Mouse (Mus musculus): ENCODE measurements around the gene Hyal3. TPM values are rescaled to one million over a fixed set of nuclear protein-coding genes. Genes with fewer than 3 reads are reported as not detected.

Gene Hyal3
- total and polyA plus RNA-seq, 2 experiments = 0.18 to 0.54 TPM

GRCm38 (mm10) chr9:107547026-107547425 lies 33.6 kb upstream of the Hyal3 start, which contains the start of gene Zmynd10:
Gene Zmynd10, plus strand, starts transcription at chr9:107547298.
- no peak within 1 kb of the TSS for H3K4me3 ChIP-seq (ENCODE audit: insufficient read depth, low read depth, low read length)
- H3K9ac ChIP-seq (ENCODE audit: low read depth, low read length) = no peak within 1 kb of the TSS
- no peaks in the 10 kb centered on the region for H3K36me3 ChIP-seq (ENCODE audit: control insufficient read depth, insufficient read depth, low read length)
- 26% methylated on average over 20 of the region's 20 CpGs for WGBS
- peak; percentile 80 for DNase-seq (ENCODE audit: extremely low read depth, low read depth, low spot score)
- no peaks in the 10 kb centered on the region for H3K79me2 ChIP-seq (ENCODE audit: control insufficient read depth, insufficient read depth, low read length)
- TF ChIP-seq CTCF (IDR thresholded peaks at IDR 0.05; ENCODE audit: low read depth, low read length) = no peak
- no peak for TF ChIP-seq POLR2A (IDR thresholded peaks at IDR 0.05; ENCODE audit: extremely low read depth, insufficient read depth, low read length)
- H3K4me1 ChIP-seq (ENCODE audit: control insufficient read depth, insufficient read depth, low read length) = peaks cover 11% of the 10 kb centered on the region; the same call in 1 of the 2 replicates
- no peak within 1 kb of the TSS for H3K27ac ChIP-seq (replicated peaks; ENCODE audit: insufficient read depth, low read depth, low read length)
- H3K27me3 ChIP-seq (ENCODE audit: control insufficient read depth, insufficient read depth, low read length) = no peaks in the 10 kb centered on the region

GRCm38 (mm10) chr9:107547957-107548356 lies 32.7 kb upstream of the Hyal3 start:
- H3K27ac ChIP-seq (replicated peaks; ENCODE audit: insufficient read depth, low read depth, low read length) = no peak overlapping the region
- no peak overlapping the region for H3K9ac ChIP-seq (ENCODE audit: low read depth, low read length)
- peaks cover 8% of the 10 kb centered on the region; the same call in 1 of the 2 replicates for H3K4me1 ChIP-seq (ENCODE audit: control insufficient read depth, insufficient read depth, low read length)
- DNase-seq (ENCODE audit: extremely low read depth, low read depth, low spot score) = no peak
- H3K27me3 ChIP-seq (ENCODE audit: control insufficient read depth, insufficient read depth, low read length) = no peaks in the 10 kb centered on the region
- no peak overlapping the region for H3K4me3 ChIP-seq (ENCODE audit: insufficient read depth, low read depth, low read length)
- TF ChIP-seq POLR2A (IDR thresholded peaks at IDR 0.05; ENCODE audit: extremely low read depth, insufficient read depth, low read length) = no peak
- no peaks in the 10 kb centered on the region for H3K79me2 ChIP-seq (ENCODE audit: control insufficient read depth, insufficient read depth, low read length)
- WGBS = 82% methylated on average over 5 of the region's 5 CpGs
- H3K36me3 ChIP-seq (ENCODE audit: control insufficient read depth, insufficient read depth, low read length) = no peaks in the 10 kb centered on the region

GRCm38 (mm10) chr9:107548820-107549219 lies 31.8 kb upstream of the Hyal3 start:
- DNase-seq (ENCODE audit: extremely low read depth, low read depth, low spot score) = no peak
- no peaks in the 10 kb centered on the region for H3K79me2 ChIP-seq (ENCODE audit: control insufficient read depth, insufficient read depth, low read length)
- peaks cover 11% of the 10 kb centered on the region; the same call in 1 of the 2 replicates for H3K4me1 ChIP-seq (ENCODE audit: control insufficient read depth, insufficient read depth, low read length)
- H3K4me3 ChIP-seq (ENCODE audit: insufficient read depth, low read depth, low read length) = no peak overlapping the region
- no peak overlapping the region for H3K9ac ChIP-seq (ENCODE audit: low read depth, low read length)
- TF ChIP-seq CTCF (IDR thresholded peaks at IDR 0.05; ENCODE audit: low read depth, low read length) (no peak), POLR2A (IDR thresholded peaks at IDR 0.05; ENCODE audit: extremely low read depth, insufficient read depth, low read length) (no peak)
- H3K27ac ChIP-seq (replicated peaks; ENCODE audit: insufficient read depth, low read depth, low read length) = no peak overlapping the region
- WGBS = 91% methylated on average over 10 of the region's 10 CpGs
- H3K27me3 ChIP-seq (ENCODE audit: control insufficient read depth, insufficient read depth, low read length) = no peaks in the 10 kb centered on the region
- H3K36me3 ChIP-seq (ENCODE audit: control insufficient read depth, insufficient read depth, low read length) = no peaks in the 10 kb centered on the region

- Histone ChIP-seq H3K4me3 (ENCODE audit: insufficient read depth, low read depth, low read length) (no peak overlapping the region), H3K79me2 (ENCODE audit: control insufficient read depth, insufficient read depth, low read length) (no peaks in the 10 kb centered on the region), H3K36me3 (ENCODE audit: control insufficient read depth, insufficient read depth, low read length) (no peaks in the 10 kb centered on the region), H3K9ac (ENCODE audit: low read depth, low read length) (no peak overlapping the region), H3K27me3 (ENCODE audit: control insufficient read depth, insufficient read depth, low read length) (no peaks in the 10 kb centered on the region), H3K4me1 (ENCODE audit: control insufficient read depth, insufficient read depth, low read length) (peaks cover 13% of the 10 kb centered on the region; the same call in 1 of the 2 replicates), H3K27ac (replicated peaks; ENCODE audit: insufficient read depth, low read depth, low read length) (no peak overlapping the region)
- DNase-seq (ENCODE audit: extremely low read depth, low read depth, low spot score) = no peak
- WGBS = 93% methylated on average over 20 of the region's 20 CpGs
- no peak for TF ChIP-seq CTCF (IDR thresholded peaks at IDR 0.05; ENCODE audit: low read depth, low read length)
- TF ChIP-seq POLR2A (IDR thresholded peaks at IDR 0.05; ENCODE audit: extremely low read depth, insufficient read depth, low read length) = no peak
These were observed 31.1 kb upstream of the Hyal3 start for GRCm38 (mm10) chr9:107549297-107550074.

GRCm38 (mm10) chr9:107550491-107551116 lies 30.0 kb upstream of the Hyal3 start:
- WGBS = 39% methylated on average over 23 of the region's 23 CpGs
- Histone ChIP-seq H3K27ac (replicated peaks; ENCODE audit: insufficient read depth, low read depth, low read length) (no peak overlapping the region), H3K4me1 (ENCODE audit: control insufficient read depth, insufficient read depth, low read length) (peaks cover 15% of the 10 kb centered on the region; the same call in 1 of the 2 replicates), H3K27me3 (ENCODE audit: control insufficient read depth, insufficient read depth, low read length) (no peaks in the 10 kb centered on the region), H3K79me2 (ENCODE audit: control insufficient read depth, insufficient read depth, low read length) (no peaks in the 10 kb centered on the region), H3K9ac (ENCODE audit: low read depth, low read length) (no peak overlapping the region), H3K4me3 (ENCODE audit: insufficient read depth, low read depth, low read length) (no peak overlapping the region), H3K36me3 (ENCODE audit: control insufficient read depth, insufficient read depth, low read length) (no peaks in the 10 kb centered on the region)
- DNase-seq (ENCODE audit: extremely low read depth, low read depth, low spot score) = peak; percentile 66
- no peak for TF ChIP-seq POLR2A (IDR thresholded peaks at IDR 0.05; ENCODE audit: extremely low read depth, insufficient read depth, low read length)
- no peak for TF ChIP-seq CTCF (IDR thresholded peaks at IDR 0.05; ENCODE audit: low read depth, low read length)
